Mouse (Mus musculus) left cerebral cortex, postnatal 4 days (tissue): Measurements from ENCODE around the gene Cdh22. TPM values are rescaled to one million over a fixed set of nuclear protein-coding genes. Genes with fewer than 3 reads are reported as not detected.

Source experiments
- DNase-seq: peaks from one replicate; pipeline ENCODE4 v3.0.0-alpha.2; 2022
- intact Hi-C: fragments of 180-260 bp; cut with DNase I; formaldehyde crosslinking; loops from one replicate; pipeline ENCODE4 v1.15.1; 2025
- total RNA-seq, 2 experiments: library from RNA; stranded (reverse); gene quantifications; 2 replicates each; pipeline ENCODE4 v1.2.3; 2021

Cdh22 gene
- 10 to 100 TPM in 1 of 2 experiments, 1 to 10 TPM in 1; 8.3 to 12.3 TPM for total RNA-seq

DNA sequence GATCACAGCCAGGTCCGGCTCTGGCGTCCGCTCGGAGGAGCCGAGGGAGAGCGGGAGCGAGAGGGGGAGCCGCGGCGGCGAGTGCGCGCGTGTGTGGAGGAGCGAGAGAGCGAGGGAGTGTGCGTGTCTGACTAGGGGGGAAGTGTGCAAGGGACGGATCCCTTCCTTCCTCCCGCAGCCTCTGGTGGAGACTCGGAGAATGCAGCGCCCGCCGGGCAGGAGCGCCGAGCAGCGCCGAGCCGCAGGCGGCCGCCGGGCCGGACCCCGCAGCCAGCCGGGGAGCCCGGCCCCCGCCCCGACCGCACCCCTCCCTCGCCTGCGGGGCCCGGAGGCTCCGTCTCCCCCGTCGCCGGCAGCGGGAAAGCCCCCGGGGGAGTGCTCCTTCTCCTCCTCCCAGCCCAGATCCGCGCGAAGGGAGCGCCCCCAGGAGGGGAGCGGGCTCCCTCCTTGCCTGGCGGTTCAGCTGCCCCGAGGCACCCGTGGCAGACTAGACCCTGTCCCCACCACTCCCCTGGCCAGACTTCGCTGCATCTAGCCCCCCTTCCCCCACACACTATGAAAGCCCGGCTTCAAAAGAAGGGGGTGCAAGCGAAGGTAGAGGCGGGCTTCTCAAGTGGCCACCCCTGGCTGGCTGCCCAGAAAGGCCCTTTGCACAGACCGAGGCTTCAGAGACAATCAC, at the start of gene Cdh22:
Cdh22 (minus strand) TSS at position 241 of the 679 bp plus-strand sequence.
- DNase-seq = peak; percentile 76
- intact Hi-C loops = loop anchor here (5.0 kb wide), 1 partner anchor 157 kb away; no protein-coding TSS in a partner anchor

GRCm38 (mm10) chr2:165284377-165284776, 49.7 kb upstream of the Cdh22 start:
- DNase-seq = peak; percentile 1
- intact Hi-C loops = no loop called here

- intact Hi-C loops = no loop called here
- DNase-seq = no peak
Observed at GRCm38 (mm10) chr2:165283644-165284043, 49.0 kb upstream of the Cdh22 start.

- DNase-seq = peak; percentile 77
- intact Hi-C loops = no loop called here
Observed at GRCm38 (mm10) chr2:165281779-165282311, 47.2 kb upstream of the Cdh22 start.

GRCm38 (mm10) chr2:165279351-165279750, 44.7 kb upstream of the Cdh22 start:
- intact Hi-C loops = no loop called here
- DNase-seq = no peak

DNA sequence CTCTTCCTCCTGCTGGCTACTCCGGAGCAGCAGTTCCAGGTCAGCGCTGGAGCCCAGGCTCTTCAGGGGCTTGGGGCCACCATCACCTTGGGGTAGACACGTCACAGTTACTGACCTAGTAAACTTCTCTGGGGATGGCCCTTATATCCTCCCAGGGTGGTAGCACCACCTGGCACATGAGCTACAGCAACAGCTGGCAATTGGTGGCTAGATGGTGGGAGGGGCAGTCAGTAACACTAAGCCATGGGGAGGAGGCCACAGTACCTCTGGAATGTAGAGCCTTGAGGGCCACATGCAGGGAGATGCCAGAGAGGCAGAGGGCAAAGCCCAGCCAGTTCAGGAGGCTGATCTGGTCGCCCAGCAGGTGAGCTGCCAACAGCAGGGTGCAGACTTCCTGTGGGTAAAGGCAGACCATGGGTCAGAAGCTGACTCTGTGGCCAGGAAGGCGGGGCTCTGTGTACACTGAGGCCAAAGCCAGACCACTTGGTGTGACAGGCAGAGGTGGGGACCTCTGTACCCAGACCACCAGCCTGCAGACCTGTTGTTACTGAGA, 42.6 kb upstream of the Cdh22 start:
- peak; percentile 12 for DNase-seq
- intact Hi-C loops = loop anchor here (2.0 kb wide), 1 partner anchor 202 kb away; no protein-coding TSS in a partner anchor

- peak; percentile 94 for DNase-seq
- intact Hi-C loops = loop anchor here (2.0 kb wide), 1 partner anchor 201 kb away; no protein-coding TSS in a partner anchor
Observed at GRCm38 (mm10) chr2:165275824-165276223, 41.2 kb upstream of the Cdh22 start.

DNA sequence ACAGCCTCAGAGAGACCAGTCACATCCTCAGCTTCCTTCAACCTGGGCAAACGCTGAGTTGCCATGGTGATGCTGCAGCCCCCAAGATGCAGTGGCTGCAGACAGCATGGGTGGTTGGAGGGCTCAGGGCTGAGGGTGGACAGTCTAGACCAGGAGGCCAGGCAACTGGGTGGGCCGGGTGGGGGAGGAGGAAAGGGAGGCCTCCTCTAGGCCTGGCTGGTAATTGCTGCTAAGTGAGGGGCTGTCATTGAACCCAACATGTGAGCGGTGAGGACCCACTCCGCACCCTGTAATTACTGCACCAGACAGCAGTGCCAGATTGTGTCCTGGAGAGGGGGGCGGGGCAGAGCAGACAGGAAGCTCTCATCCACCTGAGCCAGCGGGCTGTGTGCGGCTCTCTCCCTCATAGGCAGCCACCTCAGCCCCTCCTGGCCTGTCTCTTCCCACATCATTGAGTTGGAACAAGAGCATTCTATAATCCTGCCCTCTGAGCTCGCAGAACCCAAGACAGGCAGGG, 40.5 kb upstream of the Cdh22 start:
- peak; percentile 51 for DNase-seq
- intact Hi-C loops = no loop called here

GRCm38 (mm10) chr2:165273589-165273988, 38.9 kb upstream of the Cdh22 start:
- DNase-seq = peak; percentile 76
- intact Hi-C loops = no loop called here

GRCm38 (mm10) chr2:165271326-165271725, 36.7 kb upstream of the Cdh22 start:
- DNase-seq = no peak
- intact Hi-C loops = no loop called here

DNA sequence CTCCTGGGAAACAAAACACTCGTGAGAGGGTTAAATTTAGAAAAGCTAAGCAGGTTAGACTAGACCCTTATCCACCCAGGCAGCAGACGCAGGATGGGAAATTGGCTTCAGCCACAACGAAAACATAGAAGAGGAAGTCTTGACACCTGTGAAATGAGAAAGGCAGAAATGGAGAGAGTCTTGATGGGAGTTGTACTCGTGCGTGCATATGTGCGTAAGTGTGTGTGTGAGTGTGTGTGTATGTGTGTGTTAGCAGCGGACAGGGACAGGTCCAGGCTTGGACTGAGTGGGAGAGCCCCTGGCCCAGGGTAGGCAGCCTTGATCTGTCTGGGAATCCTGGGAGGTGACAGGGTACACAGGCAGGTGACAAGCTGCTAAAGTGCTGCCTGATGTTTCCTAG, 36.2 kb upstream of the Cdh22 start:
- DNase-seq = no peak
- intact Hi-C loops = no loop called here

GRCm38 (mm10) chr2:165266739-165267138, 32.1 kb upstream of the Cdh22 start:
- DNase-seq = no peak
- intact Hi-C loops = no loop called here

GRCm38 (mm10) chr2:165263861-165264260, 29.2 kb upstream of the Cdh22 start:
- intact Hi-C loops = no loop called here
- peak; percentile 78 for DNase-seq

GRCm38 (mm10) chr2:165262274-165262990, 27.8 kb upstream of the Cdh22 start:
- DNase-seq = no peak
- intact Hi-C loops = no loop called here

DNA sequence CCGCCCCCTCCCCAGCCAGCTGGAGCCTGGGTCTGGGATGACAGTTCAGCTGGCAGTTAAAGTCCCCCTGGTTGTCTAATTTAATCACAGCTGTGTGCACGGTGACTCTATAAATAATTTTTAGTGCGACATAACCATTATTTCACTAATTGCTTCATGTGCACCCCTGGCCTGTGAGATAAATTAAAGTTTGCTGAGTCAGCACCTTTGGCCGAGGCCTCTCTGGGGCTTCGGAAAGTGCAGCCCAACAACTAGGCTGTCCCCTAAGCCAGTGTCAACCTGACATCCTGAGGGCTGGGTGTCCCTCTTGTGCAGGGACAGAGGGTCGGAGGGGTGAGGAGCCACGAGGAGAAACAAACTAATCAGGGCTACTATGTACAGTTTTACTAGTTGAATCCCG, 25.2 kb upstream of the Cdh22 start:
- no peak for DNase-seq
- intact Hi-C loops = no loop called here

- intact Hi-C loops = no loop called here
- DNase-seq = no peak
Observed at GRCm38 (mm10) chr2:165258321-165258720, 23.7 kb upstream of the Cdh22 start.

DNA sequence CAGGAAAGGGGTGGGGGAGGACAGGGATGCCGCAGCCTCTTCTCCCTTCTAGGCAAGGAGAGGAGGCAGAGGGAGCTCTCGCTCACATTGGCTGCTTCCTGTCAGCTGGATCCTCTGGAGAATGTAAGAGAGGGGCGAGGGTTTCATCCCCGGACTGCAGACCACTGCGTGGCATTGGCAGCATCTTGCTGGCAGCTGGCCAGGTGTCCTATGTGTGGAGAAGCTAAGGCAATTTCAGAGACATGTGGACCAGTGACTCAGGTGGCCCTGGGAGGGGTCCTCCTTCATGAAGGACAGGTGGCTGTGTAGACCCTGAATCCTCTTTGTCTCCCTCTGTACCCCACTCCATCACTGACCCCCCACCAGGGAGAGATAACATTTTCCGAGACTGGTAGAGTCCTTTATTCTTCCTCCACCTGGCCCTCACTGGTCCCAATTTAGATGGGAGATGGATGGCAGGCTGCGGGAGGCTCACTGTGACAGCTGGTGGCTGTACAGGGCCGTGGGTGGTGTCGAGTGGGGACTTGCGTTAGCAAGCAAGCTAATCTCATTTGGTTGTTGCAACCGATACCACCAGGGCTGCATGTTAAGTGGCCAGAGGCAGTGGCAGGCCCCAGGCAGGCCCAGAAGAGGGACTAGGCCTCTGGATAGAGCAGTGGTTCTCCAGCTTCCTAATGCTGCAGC, 22.6 kb upstream of the Cdh22 start:
- intact Hi-C loops = no loop called here
- peak; percentile 65 for DNase-seq

DNA sequence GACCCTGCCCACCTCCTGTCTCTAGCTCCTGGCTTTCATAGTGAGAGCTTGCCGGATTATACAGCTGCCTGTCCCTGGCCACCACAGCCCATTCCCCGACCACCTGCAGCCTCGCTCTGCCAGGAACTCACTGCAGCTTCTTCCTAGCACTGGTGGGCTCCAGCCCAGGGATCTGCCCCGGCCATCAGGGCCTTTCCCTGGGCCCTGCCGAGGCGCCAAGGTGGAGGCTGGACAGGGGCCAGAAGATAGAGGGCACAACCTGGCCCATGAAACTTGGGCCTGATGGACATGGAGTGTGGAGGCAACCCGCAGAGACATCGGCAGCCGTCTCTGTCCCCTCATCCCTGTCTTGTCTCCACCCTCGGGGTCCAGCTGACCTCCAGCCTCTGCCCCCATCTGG, 21.6 kb upstream of the Cdh22 start:
- intact Hi-C loops = no loop called here

GRCm38 (mm10) chr2:165253867-165254266, 19.2 kb upstream of the Cdh22 start:
- DNase-seq = no peak

More for the DNA sequence above, 21.6 kb upstream of the Cdh22 start:
- no peak for DNase-seq

GRCm38 (mm10) chr2:165253269-165253668, 18.6 kb upstream of the Cdh22 start:
- intact Hi-C loops = no loop called here
- no peak for DNase-seq

More at GRCm38 (mm10) chr2:165253867-165254266, 19.2 kb upstream of the Cdh22 start:
- intact Hi-C loops = no loop called here

GRCm38 (mm10) chr2:165252801-165253200, 18.1 kb upstream of the Cdh22 start:
- no peak for DNase-seq
- intact Hi-C loops = no loop called here
